Mouse (Mus musculus) midbrain, embryonic 16.5 days (tissue): ENCODE data around the gene Syn3. TPM values are rescaled to one million over a fixed set of nuclear protein-coding genes. Genes with fewer than 3 reads are reported as not detected.
A peak's percentile ranks its signal among the peaks of the same experiment; 100 is the strongest.

Experiments
- ATAC-seq: fragments of 200-750 bp; cut with Nextera tagmentation; 2 replicates; pipeline ENCODE4 v1.8.0; 2017; ENCODE audit warnings: moderate TSS enrichment
- H3K27ac ChIP-seq: fragments of 300-500 bp; sonication (generic); 2 replicates; pipeline ENCODE4 v1.5.1; 2014; ENCODE audit warnings: mild to moderate bottlenecking, low read length, mixed read lengths
- H3K27me3 ChIP-seq: fragments of 300-500 bp; sonication (generic); 2 replicates; pipeline ENCODE4 v1.6.1; 2014; ENCODE audit warnings: low read depth, low read length, mixed read lengths; ENCODE audit not compliant: control insufficient read depth, insufficient read depth
- H3K36me3 ChIP-seq: fragments of 300-500 bp; sonication (generic); 2 replicates; pipeline ENCODE4 v1.6.1; 2014; ENCODE audit warnings: mild to moderate bottlenecking, low read length, moderate library complexity, mixed read lengths; ENCODE audit not compliant: control insufficient read depth, insufficient read depth
- H3K4me1 ChIP-seq: fragments of 300-500 bp; sonication (generic); 2 replicates; pipeline ENCODE4 v1.6.1; 2014; ENCODE audit warnings: mild to moderate bottlenecking, low read length, mixed read lengths; ENCODE audit not compliant: control insufficient read depth, insufficient read depth
- H3K4me2 ChIP-seq: fragments of 300-500 bp; sonication (generic); 2 replicates; pipeline ENCODE4 v1.6.1; 2014; ENCODE audit warnings: mild to moderate bottlenecking, low read length, mixed read lengths
- H3K4me3 ChIP-seq: fragments of 300-500 bp; sonication (generic); 2 replicates; pipeline ENCODE4 v1.5.1; 2014; ENCODE audit warnings: low read depth, mild to moderate bottlenecking, low read length, moderate library complexity, mixed read lengths
- H3K9ac ChIP-seq: fragments of 300-500 bp; sonication (generic); 2 replicates; pipeline ENCODE4 v1.6.1; 2014; ENCODE audit warnings: low read depth, low read length, mixed read lengths
- H3K9me3 ChIP-seq: fragments of 300-500 bp; sonication (generic); replicated peaks from 2 replicates; pipeline ENCODE4 v1.6.1; 2014; ENCODE audit warnings: mild to moderate bottlenecking, low read length, mixed read lengths; ENCODE audit not compliant: control insufficient read depth, poor library complexity, severe bottlenecking
- WGBS: fragments of 180-500 bp; shearing (Covaris S2); extraction: QIAGEN DNeasy Blood & Tissue Kit; methylation state at CpG from one replicate; pipeline ENCODE4 v1.1.7; 2014; 5-methylcytosine and 5-hydroxymethylcytosine counted together
- polyA plus RNA-seq: library from polyadenylated mRNA; unstranded; fragments of >200 nt; fragmentation: Nextera tagmentation; extraction: Ambion mirVana; gene quantifications from 2 replicates; pipeline ENCODE4 v1.2.1, GENCODE M21; 2015

The Syn3 gene
- polyA plus RNA-seq, 1 experiment from 2014 or later = 34.0 TPM

DNA sequence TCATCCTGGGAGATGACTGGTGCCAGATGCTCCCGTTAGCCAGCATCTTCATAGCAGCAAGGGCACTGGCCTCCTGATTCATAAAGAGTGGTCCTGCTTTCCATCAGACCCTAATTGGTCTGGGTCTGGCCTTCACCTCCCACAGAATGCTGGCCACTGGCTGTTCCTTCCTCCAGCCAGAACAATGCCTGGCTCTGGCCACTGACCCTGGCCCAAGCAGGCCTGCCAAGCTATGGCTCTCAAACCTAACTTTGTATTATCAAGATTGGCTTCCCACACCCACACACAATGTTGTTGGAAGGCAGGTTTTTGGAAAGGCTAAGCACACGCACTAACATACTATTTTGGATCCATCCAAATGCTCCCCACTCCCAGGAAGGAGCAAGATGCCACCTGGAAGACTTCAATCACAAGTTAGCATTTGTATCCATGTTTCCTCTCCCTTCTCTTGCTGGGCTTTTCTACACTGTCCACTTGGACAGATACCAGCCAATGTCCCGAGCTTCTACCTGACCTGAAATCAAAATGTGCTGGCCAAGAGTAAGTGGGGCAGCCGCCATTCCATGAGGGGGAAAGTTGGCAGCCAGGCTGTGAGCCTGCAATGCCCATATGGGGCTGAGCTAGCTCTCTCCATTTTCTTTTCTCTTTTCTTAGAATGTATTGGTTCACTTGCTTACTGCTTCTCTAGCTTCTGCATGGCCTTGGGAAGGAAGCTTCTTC is 175.3 kb downstream of the Syn3 start:
- H3K4me1 ChIP-seq = peaks cover 6% of the 10 kb centered on the region; the same call in 1 of the 2 replicates
- ATAC-seq = no peak
- no peak overlapping the region for H3K4me3 ChIP-seq
- H3K27ac ChIP-seq = no peak overlapping the region
- WGBS = 83% methylated on average over 4 of the region's 4 CpGs
- no peaks in the 10 kb centered on the region for H3K27me3 ChIP-seq
- no peaks in the 10 kb centered on the region for H3K36me3 ChIP-seq
- no peak overlapping the region for H3K9ac ChIP-seq
- H3K9me3 ChIP-seq = no peaks in the 10 kb centered on the region
- H3K4me2 ChIP-seq = no peak overlapping the region

DNA sequence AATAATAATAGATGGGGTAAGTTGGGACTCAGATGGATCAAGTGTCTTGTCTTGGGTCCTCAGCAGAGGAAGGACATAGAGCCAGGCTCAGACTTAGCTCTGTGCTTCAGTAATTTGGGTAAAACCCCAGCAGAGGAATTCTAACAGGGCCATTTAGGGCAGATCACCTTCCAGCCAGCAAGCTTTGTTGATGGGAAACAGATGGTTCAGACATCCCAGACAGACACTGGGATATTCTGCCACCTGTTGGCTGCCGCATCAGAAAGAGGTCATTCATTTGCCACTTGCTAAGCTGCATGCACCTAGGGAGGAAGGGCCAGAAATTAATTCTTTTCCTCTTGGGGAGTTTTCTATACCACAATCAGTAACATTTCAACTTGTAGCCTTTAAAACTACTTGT is 176.7 kb downstream of the Syn3 start:
- Histone ChIP-seq H3K36me3 (no peaks in the 10 kb centered on the region), H3K9me3 (no peaks in the 10 kb centered on the region), H3K4me3 (no peak overlapping the region), H3K27me3 (no peaks in the 10 kb centered on the region), H3K4me2 (no peak overlapping the region), H3K4me1 (peaks cover 6% of the 10 kb centered on the region; the same call in 1 of the 2 replicates), H3K9ac (no peak overlapping the region), H3K27ac (no peak overlapping the region)
- WGBS = 65% methylated on average over 1 of the region's 1 CpGs
- ATAC-seq = no peak

DNA sequence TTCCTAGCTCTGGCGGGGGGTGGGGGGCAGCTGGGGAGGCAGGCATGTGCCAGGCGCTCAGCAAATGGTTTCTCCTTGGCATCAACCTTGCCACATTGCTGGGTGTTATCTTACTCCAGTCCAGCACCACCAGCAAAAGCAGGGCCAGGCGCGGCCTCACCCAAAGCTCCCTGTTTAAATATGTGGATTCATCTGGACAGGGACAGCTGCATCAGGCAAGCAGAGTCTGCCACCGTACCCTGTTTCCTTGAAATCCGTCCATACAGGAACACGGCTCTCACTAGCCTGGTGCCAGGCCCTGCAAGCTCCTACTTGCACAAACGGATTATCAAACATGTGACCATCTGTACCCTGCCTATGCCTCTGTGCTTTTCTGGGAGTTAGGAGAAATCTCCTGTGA is 177.5 kb downstream of the Syn3 start:
- H3K27me3 ChIP-seq = no peaks in the 10 kb centered on the region
- H3K27ac ChIP-seq = no peak overlapping the region
- no peaks in the 10 kb centered on the region for H3K9me3 ChIP-seq
- WGBS = 75% methylated on average over 8 of the region's 8 CpGs
- H3K9ac ChIP-seq = no peak overlapping the region
- H3K4me3 ChIP-seq = no peak overlapping the region
- ATAC-seq = no peak
- peaks cover 6% of the 10 kb centered on the region; the same call in 1 of the 2 replicates for H3K4me1 ChIP-seq
- no peak overlapping the region for H3K4me2 ChIP-seq
- no peaks in the 10 kb centered on the region for H3K36me3 ChIP-seq

DNA sequence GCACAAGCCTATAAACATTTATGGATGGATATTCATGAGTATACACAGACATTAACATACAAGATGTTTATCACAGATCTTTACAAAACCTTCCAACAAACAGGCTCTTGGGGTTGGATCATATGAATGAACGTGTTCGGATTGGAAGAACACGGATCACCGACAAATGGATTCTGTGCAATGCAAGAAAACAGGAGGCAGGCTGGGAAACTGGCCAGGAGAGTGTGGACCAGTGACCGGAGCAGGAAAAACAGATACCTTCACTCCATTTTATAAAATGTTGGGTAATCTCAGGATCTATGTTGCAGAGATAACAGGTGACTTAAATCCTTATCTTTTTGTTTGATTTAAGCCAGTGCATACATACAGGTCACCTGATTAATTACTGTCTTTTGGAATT is 178.5 kb downstream of the Syn3 start:
- Histone ChIP-seq H3K9ac (no peak overlapping the region), H3K27ac (no peak overlapping the region), H3K36me3 (no peaks in the 10 kb centered on the region), H3K4me1 (peaks cover 6% of the 10 kb centered on the region; the same call in 1 of the 2 replicates), H3K9me3 (no peaks in the 10 kb centered on the region), H3K4me2 (no peak overlapping the region), H3K4me3 (no peak overlapping the region), H3K27me3 (no peaks in the 10 kb centered on the region)
- WGBS = 82% methylated on average over 5 of the region's 5 CpGs
- ATAC-seq = no peak

GRCm38 (mm10) chr10:86319526-86319925 is 179.2 kb downstream of the Syn3 start:
- no peak for ATAC-seq
- Histone ChIP-seq H3K9me3 (no peaks in the 10 kb centered on the region), H3K36me3 (no peaks in the 10 kb centered on the region), H3K27me3 (no peaks in the 10 kb centered on the region), H3K4me3 (no peak overlapping the region), H3K27ac (0 out of 2 replicates have a peak overlapping the region, but pooled peaks have one; percentile 6), H3K9ac (no peak overlapping the region), H3K4me2 (no peak overlapping the region), H3K4me1 (peaks cover 6% of the 10 kb centered on the region; the same call in 1 of the 2 replicates)
- 7% methylated on average over 3 of the region's 3 CpGs for WGBS

DNA sequence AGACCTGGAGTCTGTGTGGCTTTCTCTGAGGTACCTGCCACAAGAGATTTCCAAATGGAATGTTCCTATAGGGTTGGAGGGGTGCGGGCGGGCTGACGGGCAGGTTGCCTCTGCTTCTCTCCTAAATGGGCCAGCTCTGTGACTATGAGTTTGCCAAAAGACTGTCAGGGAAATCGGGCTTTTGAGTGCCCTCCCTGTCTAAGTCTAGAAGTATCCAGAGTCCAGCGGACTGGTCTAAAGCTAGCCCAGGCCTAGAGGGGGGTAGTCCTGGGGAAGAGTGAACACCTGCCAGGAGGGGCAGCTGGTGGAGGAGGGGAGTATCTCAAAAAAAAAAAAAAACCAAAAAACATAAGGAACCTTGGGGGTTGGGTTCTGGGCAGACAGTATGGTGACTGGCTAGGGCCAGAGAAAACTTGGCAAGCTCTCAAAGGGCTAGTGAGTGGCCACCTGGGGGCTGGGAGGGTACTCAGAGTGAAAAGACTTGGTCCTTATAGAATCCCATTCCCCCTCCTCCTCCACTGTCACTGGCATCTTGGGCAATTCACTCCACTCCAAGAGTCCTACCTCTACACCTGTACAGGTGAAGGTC is 180.1 kb downstream of the Syn3 start:
- WGBS = 74% methylated on average over 5 of the region's 5 CpGs
- Histone ChIP-seq H3K4me3 (no peak overlapping the region), H3K4me1 (peaks cover 6% of the 10 kb centered on the region; the same call in 1 of the 2 replicates), H3K36me3 (no peaks in the 10 kb centered on the region), H3K27me3 (no peaks in the 10 kb centered on the region), H3K4me2 (no peak overlapping the region), H3K27ac (no peak overlapping the region), H3K9ac (no peak overlapping the region), H3K9me3 (no peaks in the 10 kb centered on the region)
- ATAC-seq = no peak

DNA sequence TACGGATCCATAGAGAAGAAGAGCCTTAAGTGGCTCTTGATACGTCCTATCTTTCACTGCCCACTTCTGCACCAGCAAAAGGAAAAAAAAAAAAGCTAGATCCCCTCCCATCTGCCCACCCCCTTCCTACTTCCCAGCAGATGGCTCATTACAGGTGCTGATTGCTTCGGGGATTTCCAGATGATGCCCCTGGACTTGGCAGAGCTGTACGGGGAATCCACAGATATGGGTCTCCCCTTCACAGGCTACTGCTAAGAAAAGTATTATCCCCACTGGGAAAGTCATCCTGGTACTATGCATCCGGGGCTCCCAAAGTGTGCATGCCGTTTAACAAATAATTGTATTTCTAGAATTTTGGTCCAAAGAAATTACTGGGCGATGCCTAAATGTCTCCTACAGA is 181.1 kb downstream of the Syn3 start:
- no peak overlapping the region for H3K4me3 ChIP-seq
- H3K4me1 ChIP-seq = peaks cover 6% of the 10 kb centered on the region; the same call in 1 of the 2 replicates
- H3K36me3 ChIP-seq = no peaks in the 10 kb centered on the region
- 67% methylated on average over 7 of the region's 7 CpGs for WGBS
- no peak overlapping the region for H3K4me2 ChIP-seq
- H3K9ac ChIP-seq = no peak overlapping the region
- no peak overlapping the region for H3K27ac ChIP-seq
- ATAC-seq = no peak
- no peaks in the 10 kb centered on the region for H3K27me3 ChIP-seq
- no peaks in the 10 kb centered on the region for H3K9me3 ChIP-seq

GRCm38 (mm10) chr10:86315513-86315912 is 183.2 kb downstream of the Syn3 start:
- no peak for ATAC-seq
- no peaks in the 10 kb centered on the region for H3K36me3 ChIP-seq
- H3K4me1 ChIP-seq = peaks cover 4% of the 10 kb centered on the region; the same call in 1 of the 2 replicates
- no peak overlapping the region for H3K4me2 ChIP-seq
- H3K27ac ChIP-seq = no peak overlapping the region
- no peak overlapping the region for H3K4me3 ChIP-seq
- H3K27me3 ChIP-seq = no peaks in the 10 kb centered on the region
- no peak overlapping the region for H3K9ac ChIP-seq
- WGBS = 61% methylated on average over 3 of the region's 3 CpGs
- no peaks in the 10 kb centered on the region for H3K9me3 ChIP-seq

- H3K36me3 ChIP-seq = no peaks in the 10 kb centered on the region
- no peak overlapping the region for H3K27ac ChIP-seq
- H3K9me3 ChIP-seq = no peaks in the 10 kb centered on the region
- H3K27me3 ChIP-seq = no peaks in the 10 kb centered on the region
- ATAC-seq = no peak
- H3K4me2 ChIP-seq = no peak overlapping the region
- H3K4me3 ChIP-seq = no peak overlapping the region
- H3K4me1 ChIP-seq = no peaks in the 10 kb centered on the region
- WGBS = 76% methylated on average over 1 of the region's 1 CpGs
- no peak overlapping the region for H3K9ac ChIP-seq
These were observed 185.2 kb downstream of the Syn3 start for GRCm38 (mm10) chr10:86313448-86313847.
